Mouse (Mus musculus) kidney, postnatal 0 days (tissue): Measurements from ENCODE around the gene Ovgp1. TPM values are rescaled to one million over a fixed set of nuclear protein-coding genes. Genes with fewer than 3 reads are reported as not detected.

Experiments used
- ATAC-seq: fragments of 200-750 bp; cut with Nextera tagmentation; replicated peaks from 2 replicates; pipeline ENCODE4 v1.8.0; 2017; ENCODE audit warnings: low read depth, moderate number of reproducible peaks, moderate TSS enrichment, moderate library complexity; ENCODE audit not compliant: low FRiP score
- DNase-seq: peaks from one replicate; pipeline ENCODE4 v3.0.0-alpha.2; 2016; ENCODE audit warnings: low spot score
- H3K27ac ChIP-seq: fragments of 300-500 bp; sonication (generic); 2 replicates; pipeline ENCODE4 v1.5.1; 2014; ENCODE audit warnings: mild to moderate bottlenecking
- H3K27me3 ChIP-seq: fragments of 300-500 bp; sonication (generic); 2 replicates; pipeline ENCODE4 v1.6.1; 2014; ENCODE audit warnings: low read length, mixed read lengths; ENCODE audit not compliant: insufficient read depth
- H3K36me3 ChIP-seq: fragments of 300-500 bp; sonication (generic); 2 replicates; pipeline ENCODE4 v1.6.1; 2014; ENCODE audit warnings: low read length, mixed read lengths; ENCODE audit not compliant: insufficient read depth
- H3K4me1 ChIP-seq: fragments of 300-500 bp; sonication (generic); replicated peaks from 2 replicates; pipeline ENCODE4 v1.6.1; 2014; ENCODE audit warnings: antibody characterized with exemption, low read length, mixed read lengths; ENCODE audit not compliant: insufficient read depth
- H3K4me2 ChIP-seq: fragments of 300-500 bp; sonication (generic); 2 replicates; pipeline ENCODE4 v1.6.1; 2014; ENCODE audit warnings: mild to moderate bottlenecking, low read length, moderate library complexity, mixed read lengths
- H3K4me3 ChIP-seq: fragments of 300-500 bp; sonication (generic); replicated peaks from 2 replicates; pipeline ENCODE4 v1.5.1; 2014; ENCODE audit warnings: low read depth, low read length
- H3K9ac ChIP-seq: fragments of 300-500 bp; sonication (generic); 2 replicates; pipeline ENCODE4 v1.6.1; 2014; ENCODE audit warnings: low read depth, low read length
- H3K9me3 ChIP-seq: fragments of 300-500 bp; sonication (generic); replicated peaks from 2 replicates; pipeline ENCODE4 v1.6.1; 2016; ENCODE audit warnings: low read length, inconsistent platforms, mixed read lengths
- CTCF ChIP-seq: IDR thresholded peaks from 2 replicates; pipeline ENCODE4 v1.5.1; 2016; ENCODE audit warnings: antibody characterized with exemption, low read depth, mild to moderate bottlenecking, moderate library complexity
- WGBS: fragments of 180-500 bp; shearing (Covaris S2); extraction: QIAGEN DNeasy Blood & Tissue Kit; methylation state at CpG from one replicate; pipeline ENCODE4 v1.1.7; 2014; 5-methylcytosine and 5-hydroxymethylcytosine counted together
- polyA plus RNA-seq: library from polyadenylated mRNA; unstranded; fragments of >200 nt; fragmentation: Nextera tagmentation; extraction: Ambion mirVana; gene quantifications from 2 replicates; pipeline ENCODE4 v1.2.1, GENCODE M21; 2015

Gene Ovgp1
- polyA plus RNA-seq, 1 experiment from 2014 or later, result 0.86 TPM

DNA sequence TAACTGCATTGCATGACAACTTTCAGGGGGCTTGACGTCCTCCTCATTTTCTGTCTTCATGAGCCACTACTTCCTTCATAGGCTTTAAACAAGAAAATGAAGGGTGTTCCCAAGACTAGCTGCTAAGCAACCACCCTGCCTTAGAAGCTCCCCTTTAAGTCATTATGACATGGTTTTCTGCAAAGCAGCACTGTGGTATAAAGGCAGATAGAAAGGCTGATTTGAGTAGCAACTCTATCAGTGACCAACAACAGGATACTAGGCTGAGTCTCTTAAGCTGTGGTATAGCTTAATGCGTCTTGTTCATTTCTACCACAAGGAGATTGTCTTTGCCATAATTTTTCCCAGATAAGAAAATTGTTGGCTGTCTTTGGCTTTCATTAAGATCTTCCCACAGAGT, 41.0 kb downstream of the Ovgp1 start, which contains the start of gene Pifo:
Pifo (minus strand) TSS at position 101 of the 400 bp plus-strand sequence.
- H3K27ac ChIP-seq, result no peak within 1 kb of the TSS
- no peak within 1 kb of the TSS for H3K9ac ChIP-seq
- TF ChIP-seq CTCF, result no peak
- no peaks in the 10 kb centered on the region for H3K4me1 ChIP-seq
- WGBS, result 87% methylated on average over 2 of the region's 2 CpGs
- no peak within 1 kb of the TSS for H3K4me3 ChIP-seq
- H3K9me3 ChIP-seq, result no peaks in the 10 kb centered on the region
- DNase-seq, result no peak
- no peaks in the 10 kb centered on the region for H3K36me3 ChIP-seq
- no peak within 1 kb of the TSS for H3K4me2 ChIP-seq
- no peaks in the 10 kb centered on the region for H3K27me3 ChIP-seq
- no peak for ATAC-seq

DNA sequence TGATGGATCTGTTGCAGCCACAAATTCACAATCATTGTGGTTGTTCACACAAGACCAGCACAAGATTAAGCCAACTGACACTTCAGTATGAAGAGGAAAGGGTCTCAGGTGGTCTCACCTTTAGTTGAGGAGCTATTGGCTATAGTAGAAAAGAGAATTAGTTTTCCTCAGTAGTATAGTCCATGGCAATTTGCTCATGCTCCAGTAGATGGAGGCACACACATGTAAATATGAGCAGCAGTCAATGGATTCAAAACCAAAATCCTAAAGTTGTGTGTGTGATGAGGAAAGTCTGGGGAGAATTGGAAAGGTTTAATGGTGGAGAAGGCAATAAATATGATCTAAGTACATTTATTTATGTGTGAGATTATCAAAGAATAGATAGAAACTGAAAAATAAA, 48.3 kb downstream of the Ovgp1 start:
- Histone ChIP-seq H3K27ac (no peak overlapping the region), H3K9me3 (no peaks in the 10 kb centered on the region), H3K4me1 (no peaks in the 10 kb centered on the region), H3K4me2 (no peak overlapping the region), H3K27me3 (no peaks in the 10 kb centered on the region), H3K36me3 (no peaks in the 10 kb centered on the region), H3K4me3 (no peak overlapping the region), H3K9ac (no peak overlapping the region)
- TF ChIP-seq CTCF, result peak; percentile 58; the same call in 1 of the 2 replicates
- DNase-seq (peak; percentile 2), ATAC-seq (no peak)

DNA sequence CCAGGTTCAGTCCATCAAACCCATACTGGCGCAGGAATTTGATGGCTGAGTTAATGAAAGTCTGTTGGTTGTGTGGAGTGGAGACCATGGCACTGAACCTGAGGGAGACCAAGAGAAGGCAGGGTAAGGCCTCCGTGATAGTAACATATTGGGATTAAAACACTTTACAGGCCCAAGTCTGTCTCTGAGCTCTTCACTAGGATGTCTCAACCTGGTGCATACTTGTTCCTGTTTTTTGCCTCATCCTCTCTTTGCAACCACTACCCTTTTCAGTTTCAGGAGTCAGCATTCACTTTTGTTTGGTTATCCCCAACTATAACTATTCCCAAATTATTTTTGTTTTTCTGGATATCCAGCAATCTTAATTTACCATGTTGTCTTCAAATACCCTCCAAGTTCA, 50.6 kb downstream of the Ovgp1 start:
- Histone ChIP-seq H3K4me3 (no peak overlapping the region), H3K4me1 (no peaks in the 10 kb centered on the region), H3K4me2 (no peak overlapping the region), H3K9me3 (no peaks in the 10 kb centered on the region), H3K36me3 (no peaks in the 10 kb centered on the region), H3K27ac (no peak overlapping the region), H3K9ac (no peak overlapping the region), H3K27me3 (no peaks in the 10 kb centered on the region)
- ATAC-seq, result no peak
- no peak for TF ChIP-seq CTCF
- WGBS, result 87% methylated on average over 2 of the region's 2 CpGs
- DNase-seq, result no peak

DNA sequence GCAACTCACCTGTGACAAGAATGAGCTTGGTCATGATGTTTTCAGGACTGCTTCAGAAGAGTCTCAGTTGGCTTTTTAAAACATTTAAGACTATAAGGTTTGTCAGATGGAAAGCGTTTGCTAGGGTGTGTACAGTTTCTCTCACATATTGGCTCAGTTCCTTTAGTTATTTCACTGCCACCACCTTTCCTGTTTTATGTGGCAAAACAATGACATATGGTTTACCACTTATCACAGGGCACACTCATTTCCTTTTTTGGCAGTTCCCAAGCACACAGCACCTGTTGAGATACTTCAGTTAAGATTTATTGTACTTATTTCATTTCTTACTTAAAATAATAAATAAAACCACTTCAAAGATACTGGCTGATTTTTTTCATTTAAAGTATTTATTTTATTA, 59.3 kb downstream of the Ovgp1 start, which contains the start of gene Chil5:
Chil5 (minus strand) TSS at position 34 of the 400 bp plus-strand sequence.
- ATAC-seq, result no peak
- DNase-seq, result no peak
- no peak within 1 kb of the TSS for H3K27ac ChIP-seq
- no peaks in the 10 kb centered on the region for H3K9me3 ChIP-seq
- H3K36me3 ChIP-seq, result no peaks in the 10 kb centered on the region
- no peak within 1 kb of the TSS for H3K4me3 ChIP-seq
- no peak within 1 kb of the TSS for H3K4me2 ChIP-seq
- no peak for TF ChIP-seq CTCF
- WGBS, result 70% methylated on average over 1 of the region's 1 CpGs
- no peak within 1 kb of the TSS for H3K9ac ChIP-seq
- H3K27me3 ChIP-seq, result no peaks in the 10 kb centered on the region
- H3K4me1 ChIP-seq, result no peaks in the 10 kb centered on the region

Other genes starting within 250 kb of the Ovgp1 start
- gene Rap1a, start 172.4 kb upstream of the Ovgp1 start, polyA plus RNA-seq, result 111 and 123 TPM in 2 replicates
- gene Adora3, start 102.9 kb upstream of the Ovgp1 start, polyA plus RNA-seq, result 0.10 and 0.12 TPM in 2 replicates
- gene Tmigd3, start 102.8 kb upstream of the Ovgp1 start, polyA plus RNA-seq, result 0.18 TPM in 1 of 2 replicates, not detected in the other
- 0.24 and 0.31 TPM in 2 replicates for gene I830077J02Rik, start 41.0 kb upstream of the Ovgp1 start, polyA plus RNA-seq
- gene Wdr77, start 14.3 kb upstream of the Ovgp1 start, polyA plus RNA-seq, result 98.2 and 102 TPM in 2 replicates
- gene Atp5f1, start 13.6 kb upstream of the Ovgp1 start, polyA plus RNA-seq, result 756 and 779 TPM in 2 replicates
- gene Pifo, start 40.9 kb downstream of the Ovgp1 start, polyA plus RNA-seq, result 0.13 and 0.41 TPM in 2 replicates
- gene Chil5, start 59.1 kb downstream of the Ovgp1 start, polyA plus RNA-seq, result 0.12 TPM in 1 of 2 replicates, not detected in the other
- gene Chia1, start 139.5 kb downstream of the Ovgp1 start, polyA plus RNA-seq, result 0.20 and 0.49 TPM in 2 replicates
- gene Chil3, start 193.9 kb downstream of the Ovgp1 start, polyA plus RNA-seq, result 0.67 and 1.3 TPM in 2 replicates
- 2.5 and 3.0 TPM in 2 replicates for gene Chil4, start 245.8 kb downstream of the Ovgp1 start, polyA plus RNA-seq